Mouse (Mus musculus) intestine, embryonic 16.5 days (tissue): ENCODE results near the gene Cyb5b. TPM values are rescaled to one million over a fixed set of nuclear protein-coding genes. Genes with fewer than 3 reads are reported as not detected.

ENCODE experiments used
- ATAC-seq: fragments of 200-750 bp; cut with Nextera tagmentation; 2 replicates; pipeline ENCODE4 v1.8.0; 2017; ENCODE audit warnings: moderate TSS enrichment, moderate library complexity
- H3K27ac ChIP-seq: fragments of 300-500 bp; sonication (generic); 2 replicates; pipeline ENCODE4 v1.5.1; 2014; ENCODE audit warnings: mild to moderate bottlenecking, low read length
- H3K27me3 ChIP-seq: fragments of 300-500 bp; sonication (generic); replicated peaks from 2 replicates; pipeline ENCODE4 v1.6.1; 2014; ENCODE audit warnings: low read length, control low read depth, mixed read lengths; ENCODE audit not compliant: control insufficient read depth, insufficient read depth
- H3K36me3 ChIP-seq: fragments of 300-500 bp; sonication (generic); 2 replicates; pipeline ENCODE4 v1.6.1; 2014; ENCODE audit warnings: low read length, control low read depth; ENCODE audit not compliant: control insufficient read depth, insufficient read depth
- H3K4me1 ChIP-seq: fragments of 300-500 bp; sonication (generic); 2 replicates; pipeline ENCODE4 v1.6.1; 2014; ENCODE audit warnings: low read length, control low read depth, mixed read lengths; ENCODE audit not compliant: control insufficient read depth, insufficient read depth
- H3K4me2 ChIP-seq: fragments of 300-500 bp; sonication (generic); 2 replicates; pipeline ENCODE4 v1.6.1; 2014; ENCODE audit warnings: low read depth, low read length, control low read depth
- H3K4me3 ChIP-seq: fragments of 300-500 bp; sonication (generic); 2 replicates; pipeline ENCODE4 v1.5.1; 2014; ENCODE audit warnings: mild to moderate bottlenecking, low read length
- H3K9ac ChIP-seq: fragments of 300-500 bp; sonication (generic); 2 replicates; pipeline ENCODE4 v1.6.1; 2014; ENCODE audit warnings: low read depth, low read length
- H3K9me3 ChIP-seq: fragments of 300-500 bp; sonication (generic); 2 replicates; pipeline ENCODE4 v1.6.1; 2016; ENCODE audit warnings: low read length, control low read depth; ENCODE audit not compliant: control insufficient read depth
- WGBS: fragments of 180-500 bp; shearing (Covaris S2); extraction: QIAGEN DNeasy Blood & Tissue Kit; methylation state at CpG from one replicate; pipeline ENCODE4 v1.1.7; 2014; 5-methylcytosine and 5-hydroxymethylcytosine counted together
- polyA plus RNA-seq: library from polyadenylated mRNA; unstranded; fragments of >200 nt; fragmentation: Nextera tagmentation; extraction: Ambion mirVana; gene quantifications from 2 replicates; pipeline ENCODE4 v1.2.1, GENCODE M21; 2015

Gene Cyb5b
- polyA plus RNA-seq, 1 experiment from 2014 or later: 155 TPM

DNA sequence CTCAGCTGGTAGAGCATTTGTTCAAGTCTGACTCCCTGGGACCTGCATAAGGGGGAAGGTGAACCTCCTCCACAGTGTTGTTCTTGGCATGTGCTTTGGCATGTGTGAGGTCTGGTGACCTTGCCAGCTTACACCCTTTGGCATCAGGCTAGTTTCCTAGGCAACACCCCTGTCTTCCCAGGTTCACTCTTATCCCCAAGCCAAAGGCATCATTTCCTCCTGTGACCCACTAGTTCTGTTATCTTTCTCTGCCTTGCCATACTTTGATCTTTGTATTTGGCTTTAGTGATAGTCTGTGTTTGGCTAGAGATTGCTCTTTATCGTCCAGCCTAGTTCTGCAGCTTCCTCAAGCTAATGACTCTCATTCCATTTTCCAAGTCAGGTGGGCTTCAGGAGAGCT lies 7.4 kb downstream of the Cyb5b start:
- Histone ChIP-seq H3K4me3 (no peak overlapping the region), H3K4me2 (no peak overlapping the region), H3K9ac (no peak overlapping the region), H3K27me3 (no peaks in the 10 kb centered on the region), H3K4me1 (no peaks in the 10 kb centered on the region), H3K27ac (no peak overlapping the region), H3K36me3 (peaks cover 18% of the 10 kb centered on the region), H3K9me3 (no peaks in the 10 kb centered on the region)
- ATAC-seq: no peak
- 58% methylated on average over 1 of the region's 1 CpGs for WGBS

DNA sequence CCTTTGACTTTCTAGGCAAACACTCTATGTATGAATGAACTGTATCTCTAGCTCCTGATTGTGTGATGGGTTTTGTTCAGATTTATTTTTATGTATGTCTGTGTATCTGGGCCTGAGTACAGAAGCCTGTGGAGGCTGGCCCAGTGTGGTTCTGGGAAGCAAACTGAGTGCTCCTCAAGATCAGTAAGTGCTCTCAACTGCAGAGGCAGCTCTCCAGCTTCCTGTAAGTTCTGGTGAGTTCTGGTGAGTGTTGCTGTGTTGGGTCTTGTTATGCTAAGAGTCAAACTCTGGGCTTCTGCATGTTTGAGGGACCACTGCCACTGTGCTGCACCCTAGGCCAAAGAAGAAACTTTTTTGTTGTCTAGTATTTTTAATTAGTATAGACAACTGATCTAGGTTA lies 8.4 kb downstream of the Cyb5b start:
- ATAC-seq: no peak
- Histone ChIP-seq H3K36me3 (peaks cover 18% of the 10 kb centered on the region), H3K9ac (no peak overlapping the region), H3K9me3 (no peaks in the 10 kb centered on the region), H3K27ac (no peak overlapping the region), H3K4me1 (0 out of 2 replicates have a peak, but pooled peaks cover 2% of the 10 kb centered on the region), H3K4me2 (no peak overlapping the region), H3K4me3 (no peak overlapping the region), H3K27me3 (no peaks in the 10 kb centered on the region)

DNA sequence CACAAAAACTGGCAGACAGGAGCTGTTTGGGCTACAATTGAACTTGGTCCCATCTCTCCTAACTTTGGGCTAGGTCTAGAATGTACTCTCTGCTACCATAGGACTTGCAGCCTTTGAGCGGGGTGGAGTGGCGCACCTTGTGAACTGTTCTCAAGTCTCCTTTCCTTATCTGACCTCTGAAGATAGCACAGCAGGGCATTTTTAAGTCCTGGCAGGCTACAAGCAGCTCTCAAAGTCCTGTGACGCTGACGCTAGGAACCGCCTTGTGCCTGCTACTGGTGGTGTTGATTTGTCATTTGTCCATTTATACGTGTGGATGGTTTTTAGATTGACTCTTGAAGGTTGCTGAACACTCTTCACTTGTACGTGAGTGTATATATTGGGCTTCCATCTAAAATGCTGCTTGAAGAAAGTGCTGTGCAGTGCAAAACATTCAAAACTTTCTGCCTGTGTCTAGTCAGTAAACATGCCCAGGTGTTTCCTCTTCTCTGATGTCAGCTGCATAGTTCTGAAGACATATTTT lies 13.9 kb downstream of the Cyb5b start:
- 0 out of 2 replicates have a peak, but pooled peaks have one; percentile 33 for ATAC-seq

DNA sequence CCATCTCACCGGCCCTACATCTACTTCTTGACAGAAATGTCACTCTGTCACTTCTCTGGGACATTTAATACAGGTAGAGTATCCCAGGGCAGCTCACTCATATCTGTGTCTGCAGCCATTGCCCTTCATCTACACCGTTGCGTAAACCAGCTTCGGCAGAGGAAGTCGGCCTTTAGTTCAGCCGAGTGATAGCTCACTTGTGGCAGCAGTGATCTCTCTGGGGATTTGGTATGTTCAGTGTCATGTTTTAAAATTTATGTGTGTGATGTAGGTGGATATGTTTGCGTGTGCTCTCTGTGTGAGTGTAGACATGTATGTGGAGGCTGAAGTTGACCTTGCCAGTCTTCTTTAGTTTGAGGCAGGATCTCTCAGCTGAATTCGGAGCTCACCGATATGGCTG lies 15.3 kb downstream of the Cyb5b start:
- peaks cover 7% of the 10 kb centered on the region; the same call in 1 of the 2 replicates for H3K36me3 ChIP-seq
- H3K4me2 ChIP-seq: no peak overlapping the region
- H3K4me1 ChIP-seq: 0 out of 2 replicates have a peak, but pooled peaks cover 2% of the 10 kb centered on the region
- no peak overlapping the region for H3K9ac ChIP-seq
- WGBS: 91% methylated on average over 9 of the region's 9 CpGs
- H3K4me3 ChIP-seq: no peak overlapping the region
- no peak overlapping the region for H3K27ac ChIP-seq
- H3K9me3 ChIP-seq: no peaks in the 10 kb centered on the region
- ATAC-seq: no peak
- no peaks in the 10 kb centered on the region for H3K27me3 ChIP-seq

More for the DNA sequence above, 13.9 kb downstream of the Cyb5b start:
- H3K27ac ChIP-seq: no peak overlapping the region; the same call in 1 of the 2 replicates
- no peak overlapping the region for H3K9ac ChIP-seq
- H3K4me3 ChIP-seq: no peak overlapping the region
- 76% methylated on average over 7 of the region's 7 CpGs for WGBS
- H3K9me3 ChIP-seq: no peaks in the 10 kb centered on the region
- H3K27me3 ChIP-seq: no peaks in the 10 kb centered on the region
- H3K4me1 ChIP-seq: 0 out of 2 replicates have a peak, but pooled peaks cover 2% of the 10 kb centered on the region
- H3K4me2 ChIP-seq: no peak overlapping the region
- peaks cover 6% of the 10 kb centered on the region; the same call in 1 of the 2 replicates for H3K36me3 ChIP-seq

DNA sequence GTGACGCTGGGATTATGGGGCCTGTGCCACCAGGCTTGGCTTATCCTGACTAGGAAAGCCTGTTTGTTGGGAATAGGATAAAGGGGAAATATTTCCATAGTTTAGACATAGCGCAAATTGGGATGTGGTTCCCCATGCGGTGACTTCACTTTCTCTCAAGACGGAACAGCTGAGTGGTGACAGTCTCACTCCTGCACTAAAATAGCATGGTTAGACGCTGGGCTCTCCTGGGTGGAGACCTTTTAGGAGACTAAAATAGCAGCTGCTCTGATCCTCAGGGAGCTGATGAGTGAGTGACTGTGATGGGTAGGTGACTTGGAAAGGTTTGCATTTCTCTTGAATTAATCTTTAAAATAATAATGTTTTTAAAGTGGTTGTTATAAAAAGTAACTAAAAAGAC lies 17.4 kb downstream of the Cyb5b start:
- 0 out of 2 replicates have a peak, but pooled peaks cover 2% of the 10 kb centered on the region for H3K4me1 ChIP-seq
- no peak overlapping the region for H3K27ac ChIP-seq
- 93% methylated on average over 5 of the region's 5 CpGs for WGBS

DNA sequence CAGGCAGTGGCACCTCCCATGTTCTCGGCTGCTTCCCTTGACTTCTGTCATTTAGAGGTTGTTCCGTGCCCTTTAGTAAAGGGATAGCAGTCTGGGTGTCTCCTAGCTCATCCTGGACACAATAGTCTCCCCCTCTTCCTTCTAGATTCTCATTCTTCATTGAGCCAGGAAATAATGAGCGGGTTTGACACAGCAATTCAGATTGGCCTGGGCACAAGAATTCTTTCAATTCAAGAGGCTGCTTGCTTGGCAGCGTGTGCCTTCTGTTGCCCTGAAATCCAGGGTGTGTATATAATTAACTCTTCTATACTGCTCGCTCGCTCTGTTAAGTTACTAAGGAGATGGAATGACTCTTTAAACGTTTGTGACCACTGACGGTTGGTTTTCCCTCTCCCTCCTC lies 21.7 kb downstream of the Cyb5b start:
- 71% methylated on average over 8 of the region's 8 CpGs for WGBS
- no peak overlapping the region for H3K4me2 ChIP-seq
- no peaks in the 10 kb centered on the region for H3K4me1 ChIP-seq
- H3K9ac ChIP-seq: no peak overlapping the region
- ATAC-seq: no peak
- no peak overlapping the region for H3K27ac ChIP-seq
- peaks cover 15% of the 10 kb centered on the region; the same call in 1 of the 2 replicates for H3K36me3 ChIP-seq
- H3K9me3 ChIP-seq: no peaks in the 10 kb centered on the region
- H3K27me3 ChIP-seq: no peaks in the 10 kb centered on the region
- no peak overlapping the region for H3K4me3 ChIP-seq

More for the DNA sequence above, 17.4 kb downstream of the Cyb5b start:
- no peak for ATAC-seq
- H3K9ac ChIP-seq: no peak overlapping the region
- H3K27me3 ChIP-seq: no peaks in the 10 kb centered on the region
- no peaks in the 10 kb centered on the region for H3K9me3 ChIP-seq
- peaks cover 8% of the 10 kb centered on the region; the same call in 1 of the 2 replicates for H3K36me3 ChIP-seq
- H3K4me2 ChIP-seq: no peak overlapping the region
- no peak overlapping the region for H3K4me3 ChIP-seq

DNA sequence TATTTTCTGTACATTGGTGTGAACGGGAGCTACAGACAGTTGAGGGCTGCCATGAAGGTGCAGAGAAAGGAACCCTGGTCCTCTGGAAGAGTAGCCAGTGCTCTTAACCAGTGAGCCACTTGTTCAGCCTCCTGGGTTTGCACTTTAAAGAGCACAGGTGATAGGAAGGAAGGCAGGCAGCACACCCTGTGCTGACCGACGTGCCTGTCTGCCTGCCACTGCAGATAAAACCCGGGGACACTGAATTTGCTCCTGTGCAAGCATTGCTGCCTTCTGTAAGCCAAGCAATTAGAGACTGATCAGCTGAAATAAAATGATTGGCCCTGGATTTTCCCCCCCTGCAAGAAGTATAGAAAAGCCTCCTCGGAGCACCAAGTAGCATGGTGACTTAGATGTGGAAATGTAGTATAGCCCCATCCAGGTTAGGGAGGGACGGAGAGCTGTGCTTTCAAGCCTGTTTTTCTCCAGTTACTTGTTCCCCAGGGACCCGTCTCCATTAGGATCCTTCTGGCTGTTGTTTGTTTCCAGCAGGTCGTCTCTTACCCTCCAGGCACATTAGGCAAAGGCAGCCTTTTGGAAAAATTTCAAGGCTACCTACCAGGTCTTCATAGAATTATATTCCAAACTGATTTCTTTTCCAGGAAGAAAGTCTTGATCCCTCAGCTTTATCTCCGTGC lies 22.7 kb downstream of the Cyb5b start:
- Histone ChIP-seq H3K9me3 (peaks cover 4% of the 10 kb centered on the region), H3K4me3 (no peak overlapping the region), H3K4me2 (no peak overlapping the region), H3K4me1 (no peaks in the 10 kb centered on the region), H3K27ac (no peak overlapping the region), H3K9ac (no peak overlapping the region), H3K36me3 (peaks cover 20% of the 10 kb centered on the region), H3K27me3 (no peaks in the 10 kb centered on the region)
- ATAC-seq: no peak
- 78% methylated on average over 9 of the region's 9 CpGs for WGBS

DNA sequence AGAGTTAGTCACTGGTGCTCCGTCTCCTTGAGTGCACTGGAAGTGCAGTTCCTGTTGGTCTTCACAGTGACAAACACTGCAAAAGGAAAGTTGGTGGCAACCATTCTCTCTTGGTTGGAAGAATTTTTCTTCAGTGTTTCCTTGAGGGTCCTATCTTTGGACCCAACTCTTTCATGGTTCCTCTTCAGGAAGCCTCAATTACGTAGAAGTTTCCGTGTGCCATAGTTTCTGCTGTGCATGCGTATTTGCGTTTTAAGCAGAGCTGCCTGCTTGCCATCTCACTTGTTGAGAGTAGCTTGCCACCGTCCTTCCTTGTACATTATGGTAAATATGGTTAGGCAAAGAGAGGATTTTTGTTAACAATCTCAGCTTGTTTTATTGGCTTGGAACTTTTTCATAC lies 30.7 kb downstream of the Cyb5b start:
- Histone ChIP-seq H3K9me3 (peaks cover 9% of the 10 kb centered on the region), H3K27ac (no peak overlapping the region), H3K4me2 (no peak overlapping the region), H3K4me1 (no peaks in the 10 kb centered on the region), H3K27me3 (no peaks in the 10 kb centered on the region), H3K9ac (no peak overlapping the region), H3K36me3 (peaks cover 39% of the 10 kb centered on the region), H3K4me3 (no peak overlapping the region)
- ATAC-seq: no peak
- 94% methylated on average over 6 of the region's 6 CpGs for WGBS

DNA sequence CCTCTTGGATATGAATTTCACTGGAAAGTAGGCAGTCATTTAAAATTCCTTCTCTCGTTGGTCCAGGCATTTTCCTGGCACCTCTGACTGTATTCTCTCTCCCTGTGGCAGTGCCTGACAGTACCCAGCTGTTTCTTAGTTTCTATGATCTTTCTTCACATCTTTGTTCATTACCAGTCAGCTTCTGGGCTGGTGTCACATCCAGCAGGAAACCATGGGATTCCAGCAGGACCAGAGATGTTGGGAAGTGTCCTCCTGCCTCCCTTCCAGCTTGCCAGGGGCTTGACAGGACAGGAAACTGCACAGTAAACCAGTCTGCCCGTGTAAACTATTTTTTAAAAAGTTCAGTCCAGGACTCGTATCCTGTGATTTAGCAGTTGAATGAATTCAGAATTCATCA lies 34.6 kb downstream of the Cyb5b start:
- Histone ChIP-seq H3K36me3 (peaks cover 19% of the 10 kb centered on the region), H3K4me2 (no peak overlapping the region)
- WGBS: 58% methylated on average over 3 of the region's 3 CpGs

More for the DNA sequence above, 34.6 kb downstream of the Cyb5b start:
- Histone ChIP-seq H3K27me3 (no peaks in the 10 kb centered on the region), H3K9me3 (no peaks in the 10 kb centered on the region), H3K9ac (no peak overlapping the region), H3K4me1 (no peaks in the 10 kb centered on the region), H3K27ac (no peak overlapping the region), H3K4me3 (no peak overlapping the region)
- ATAC-seq: no peak
